Mouse (Mus musculus) bone marrow, adult 2 months (tissue): Measurements from ENCODE around the gene Siva1.

Experiments
- CTCF ChIP-seq: fragments of 200-500 bp; IDR thresholded peaks from 2 replicates; pipeline ENCODE4 v1.5.1; 2011; ENCODE audit warnings: low read length, control low read depth; ENCODE audit not compliant: control insufficient read depth, insufficient read depth
- POLR2A ChIP-seq: fragments of 200-500 bp; IDR thresholded peaks from 2 replicates; pipeline ENCODE4 v1.6.1; 2011; ENCODE audit warnings: low read depth, mild to moderate bottlenecking, control low read depth, low read length, borderline replicate concordance; ENCODE audit not compliant: control insufficient read depth

- TF ChIP-seq POLR2A (no peak), CTCF (no peak)
Measured at GRCm38 (mm10) chr12:112648081-112648480, 3.6 kb downstream of the Siva1 start.
